28 mouse cellular contexts compared by ENCODE assay signal in the genomic region with DNA sequence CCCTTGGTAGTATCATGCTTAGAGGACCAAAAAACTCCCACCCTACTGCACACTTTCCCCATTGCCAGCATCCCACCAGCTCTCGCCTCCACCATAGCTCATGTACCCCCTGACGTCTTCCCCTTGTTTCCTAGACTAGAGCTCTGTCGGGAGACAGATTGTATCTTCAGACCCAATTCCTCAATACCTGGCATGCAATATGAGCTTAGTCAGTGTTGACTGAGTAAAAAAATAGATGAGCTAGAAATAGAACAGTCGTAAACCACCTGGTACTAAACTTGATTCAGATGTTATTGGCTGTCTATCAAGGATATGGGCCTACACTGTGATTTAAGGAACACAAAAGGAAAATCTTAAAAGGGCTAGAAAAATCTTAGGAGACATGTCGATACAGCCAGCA.
"Had no signal": no experiment of that assay in that cellular context is flagged by ENCODE, and none has a peak within 500 bp of the region (broad histone marks: within the 10 kb centered on the region; RNA-seq: fewer than 3 reads in every experiment).

No protein-coding gene starts in this region.

- H3K9ac ChIP-seq: heart, embryonic 13.5 days; heart, embryonic 15.5 days; hindbrain, embryonic 13.5 days; hindbrain, embryonic 15.5 days; kidney, embryonic 15.5 days; limb, embryonic 12.5 days; liver, embryonic 13.5 days; liver, embryonic 15.5 days had no signal

- H3K4me2 ChIP-seq: heart, embryonic 11.5 days; heart, embryonic 13.5 days; heart, embryonic 15.5 days; hindbrain, embryonic 13.5 days; hindbrain, embryonic 15.5 days; kidney, embryonic 15.5 days; limb, embryonic 12.5 days; liver, embryonic 11.5 days; liver, embryonic 13.5 days; liver, embryonic 15.5 days had no signal

- H3K36me3 ChIP-seq: heart, embryonic 13.5 days; heart, embryonic 15.5 days; hindbrain, embryonic 13.5 days; hindbrain, embryonic 15.5 days; kidney, embryonic 15.5 days; limb, embryonic 10.5 days; limb, embryonic 12.5 days; liver, embryonic 13.5 days; liver, embryonic 15.5 days had no signal

- DNase-seq: gastrocnemius, postnatal 14 days; gastrocnemius, postnatal 36 days; heart, adult 11 months; heart, adult 2 months; heart, postnatal 14 days; heart, postnatal 36 days; kidney, adult 11 months; kidney, adult 2 months; kidney, adult 9 months; kidney, postnatal 14 days; kidney, postnatal 36 days; layer of hippocampus, adult 9-11 months; layer of hippocampus, postnatal 36 days; liver; liver, embryonic 13.5 days had no signal

- H3K4me3 ChIP-seq: heart, adult 2 months; heart, embryonic 13.5 days; heart, embryonic 15.5 days; hindbrain, embryonic 13.5 days; hindbrain, embryonic 15.5 days; kidney, embryonic 15.5 days; limb, embryonic 10.5 days; limb, embryonic 12.5 days; liver, embryonic 13.5 days; liver, embryonic 15.5 days had no signal

- ATAC-seq: hindbrain, postnatal 0 days; intestine, embryonic 16.5 days had no signal

- H3K27ac ChIP-seq: heart, adult 2 months; heart, embryonic 13.5 days; heart, embryonic 15.5 days; hindbrain, embryonic 13.5 days; hindbrain, embryonic 15.5 days; hindbrain, postnatal 0 days; kidney, embryonic 15.5 days; kidney, postnatal 0 days; limb, embryonic 10.5 days; limb, embryonic 12.5 days; liver, embryonic 13.5 days; liver, embryonic 15.5 days had no signal

- H3K4me1 ChIP-seq: heart, embryonic 13.5 days; heart, embryonic 15.5 days; hindbrain, embryonic 13.5 days; hindbrain, embryonic 15.5 days; kidney, embryonic 15.5 days; limb, embryonic 10.5 days; limb, embryonic 12.5 days; liver, embryonic 13.5 days; liver, embryonic 15.5 days had no signal

- H3K9me3 ChIP-seq: heart, embryonic 15.5 days; hindbrain, embryonic 13.5 days; hindbrain, embryonic 15.5 days; kidney, embryonic 15.5 days; limb, embryonic 10.5 days; limb, embryonic 12.5 days; liver, embryonic 13.5 days; liver, embryonic 15.5 days had no signal

- H3K27me3 ChIP-seq: heart, embryonic 13.5 days; heart, embryonic 15.5 days; hindbrain, embryonic 13.5 days; hindbrain, embryonic 15.5 days; kidney, embryonic 15.5 days; limb, embryonic 12.5 days; liver, embryonic 13.5 days; liver, embryonic 15.5 days had no signal
